Mouse (Mus musculus) cerebellum, adult 18-20 months (tissue): Measurements from ENCODE around the gene Tesk2.
"Not testable (repeated sequence)": the region's sequence is repeated elsewhere in the genome, so short reads cannot be mapped to it uniquely, and the experiment has no call there.

Source experiments
- DNase-seq, 2 experiments: peaks; one replicate each; pipeline ENCODE4 v3.0.0; 2021

Tesk2 gene

DNA sequence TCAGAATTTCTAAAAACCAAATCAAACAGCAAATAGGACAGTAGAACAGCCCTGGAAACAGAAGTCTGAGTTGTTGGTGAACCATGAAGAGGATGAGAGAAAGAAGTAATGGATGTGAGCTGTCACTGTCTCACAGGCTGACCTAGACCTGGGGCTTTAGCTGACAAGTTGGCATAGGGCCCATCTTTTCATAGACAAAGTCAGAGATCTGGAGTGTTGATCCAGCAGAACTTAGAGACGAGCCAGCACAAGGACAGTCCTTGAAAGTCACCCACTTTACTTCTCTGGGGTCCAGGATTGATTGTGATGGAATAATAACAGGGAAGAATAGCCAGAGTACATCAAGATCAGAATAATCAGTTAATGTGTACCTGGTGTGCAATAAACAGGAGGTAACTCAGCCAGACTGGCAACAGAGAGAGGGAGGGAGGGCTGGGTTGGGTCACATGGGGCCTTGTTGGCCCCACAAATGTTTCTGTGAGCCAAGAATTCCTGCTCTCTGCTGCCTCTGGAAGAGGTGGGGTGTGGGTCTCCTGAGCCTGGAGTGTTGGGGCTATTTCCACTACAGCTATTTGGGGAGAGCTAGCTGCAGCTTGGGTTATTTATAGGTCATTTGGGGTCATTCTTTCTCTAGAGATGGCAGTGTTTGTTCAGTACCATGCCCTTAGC lies 75.8 kb downstream of the Tesk2 start:
- DNase-seq, result no peak

DNA sequence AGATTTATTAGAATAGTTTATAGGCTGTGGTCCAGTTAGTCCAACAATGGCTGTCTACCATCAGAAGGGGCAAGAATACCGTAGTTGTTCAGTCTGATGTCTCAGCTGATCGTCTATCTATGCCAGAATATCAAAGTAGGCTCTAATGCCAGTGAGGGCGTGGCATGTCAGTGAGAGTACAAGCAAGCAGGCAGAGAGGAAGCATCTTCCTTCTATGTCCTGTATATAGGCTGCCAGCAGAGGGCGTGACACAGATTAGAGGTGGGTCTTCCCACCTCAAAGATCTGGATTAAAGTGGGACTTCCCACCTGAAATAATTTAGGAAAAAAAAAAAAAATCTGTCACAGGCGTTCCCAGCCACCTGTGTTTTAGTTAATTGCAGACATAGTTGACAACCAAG lies 79.2 kb downstream of the Tesk2 start:
- peak in 1 of 2 experiments; percentile 32 for DNase-seq

DNA sequence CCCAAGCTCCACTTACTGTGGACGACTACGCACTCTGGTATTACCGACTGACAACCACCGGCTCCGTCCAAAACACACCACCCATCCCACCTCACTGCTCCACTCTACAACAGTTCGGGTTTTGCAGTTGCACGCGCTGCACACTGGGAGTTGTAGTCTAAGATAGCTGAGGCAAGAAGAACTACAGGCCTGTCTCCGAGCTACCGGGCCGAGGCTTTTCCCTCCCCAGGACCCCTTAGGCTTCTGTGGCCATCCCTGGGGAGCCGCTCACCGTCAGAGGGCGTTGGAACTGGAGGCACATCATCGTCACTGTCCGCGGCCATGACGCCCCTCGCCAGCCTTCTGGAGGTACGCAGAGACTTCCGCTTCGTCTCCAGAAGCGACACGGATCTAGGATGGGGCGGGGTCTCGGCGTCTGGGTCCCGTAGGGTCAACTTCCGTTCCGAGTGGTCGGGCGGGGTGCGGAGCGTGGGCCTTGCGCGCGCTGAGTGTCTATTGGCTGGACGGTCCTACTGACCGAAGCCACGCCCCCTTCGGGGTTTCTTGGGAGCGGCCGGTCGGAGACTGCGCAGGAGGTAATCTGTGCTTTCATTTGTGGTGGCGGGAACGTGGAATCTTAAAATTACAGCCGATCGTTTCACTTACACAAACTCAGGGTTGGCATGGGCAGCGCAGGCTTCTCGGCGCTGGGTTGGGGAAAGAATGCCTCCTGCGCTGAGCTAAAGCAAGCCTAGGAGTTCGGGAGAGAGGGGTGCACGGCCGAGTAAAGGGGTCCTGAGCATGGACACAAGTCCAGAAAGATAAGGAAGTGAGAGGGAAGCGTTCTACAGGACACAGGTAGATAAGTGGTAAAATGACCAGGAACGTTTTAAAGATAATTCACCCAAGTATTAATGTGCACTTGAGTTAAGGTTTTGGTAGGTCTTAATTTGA lies 86.7 kb downstream of the Tesk2 start, which contains the start of the genes Toe1 and Mutyh:
Toe1 (minus strand) TSS at position 444 of the 933 bp plus-strand sequence.
Mutyh (plus strand) TSS at position 527 of the 933 bp plus-strand sequence.
- peak; percentile 93 to 96 for DNase-seq

DNA sequence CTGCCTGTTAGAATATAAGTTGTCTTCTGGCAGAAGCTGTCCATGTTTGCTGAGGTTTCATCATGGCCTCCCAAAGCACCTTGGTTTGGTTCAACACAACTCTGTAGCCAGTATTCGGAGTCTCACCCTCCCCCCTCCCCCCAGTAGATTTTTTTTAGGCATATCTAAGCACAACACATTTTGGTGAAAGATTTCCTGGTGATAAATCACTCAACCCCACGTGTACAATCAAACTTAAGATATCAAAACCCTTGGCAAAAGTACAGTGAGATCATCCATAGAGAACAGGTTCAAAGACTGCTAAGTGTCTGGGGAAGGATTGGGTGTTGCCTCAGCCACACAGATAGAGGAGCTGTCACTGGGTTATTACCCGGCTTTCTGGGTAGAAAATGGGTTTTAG lies 90.3 kb downstream of the Tesk2 start:
- DNase-seq, result no peak

DNA sequence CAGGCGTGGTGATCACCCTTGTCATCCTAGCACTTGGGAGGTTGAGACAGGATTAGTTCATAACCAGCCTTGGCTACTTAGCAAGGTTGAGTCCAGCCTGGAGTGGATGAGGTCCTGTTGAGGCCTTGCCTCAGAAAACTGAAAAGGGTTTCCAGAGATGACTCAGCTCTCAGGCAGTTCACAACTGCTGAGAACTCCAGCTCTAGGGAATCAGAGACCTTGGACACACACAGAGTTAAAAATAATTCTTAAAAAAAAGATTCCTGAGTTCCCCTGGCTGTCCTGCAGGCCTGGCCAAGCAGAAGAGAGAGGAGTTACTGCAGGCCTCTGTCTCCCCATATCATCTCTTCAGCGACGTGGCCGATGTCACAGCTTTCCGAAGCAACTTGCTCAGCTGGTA lies 94.5 kb downstream of the Tesk2 start:
- no peak for DNase-seq

DNA sequence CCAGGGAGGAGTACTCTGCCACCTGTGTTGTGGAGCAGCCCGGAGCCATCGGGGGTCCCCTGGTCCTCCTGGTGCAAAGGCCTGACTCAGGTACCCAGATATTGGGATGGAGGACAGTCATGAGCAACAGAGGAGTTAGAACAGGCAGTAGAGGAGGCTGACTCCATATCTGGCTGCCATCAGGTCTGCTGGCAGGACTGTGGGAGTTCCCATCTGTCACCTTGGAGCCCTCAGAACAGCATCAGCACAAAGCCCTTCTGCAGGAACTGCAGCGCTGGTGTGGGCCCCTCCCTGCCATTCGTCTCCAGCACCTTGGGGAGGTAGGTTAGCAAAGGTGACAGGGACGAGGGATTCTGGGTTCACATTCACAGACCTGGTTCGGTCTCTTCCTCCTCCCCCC lies 96.7 kb downstream of the Tesk2 start:
- DNase-seq, result peak; percentile 71 to 79

DNA sequence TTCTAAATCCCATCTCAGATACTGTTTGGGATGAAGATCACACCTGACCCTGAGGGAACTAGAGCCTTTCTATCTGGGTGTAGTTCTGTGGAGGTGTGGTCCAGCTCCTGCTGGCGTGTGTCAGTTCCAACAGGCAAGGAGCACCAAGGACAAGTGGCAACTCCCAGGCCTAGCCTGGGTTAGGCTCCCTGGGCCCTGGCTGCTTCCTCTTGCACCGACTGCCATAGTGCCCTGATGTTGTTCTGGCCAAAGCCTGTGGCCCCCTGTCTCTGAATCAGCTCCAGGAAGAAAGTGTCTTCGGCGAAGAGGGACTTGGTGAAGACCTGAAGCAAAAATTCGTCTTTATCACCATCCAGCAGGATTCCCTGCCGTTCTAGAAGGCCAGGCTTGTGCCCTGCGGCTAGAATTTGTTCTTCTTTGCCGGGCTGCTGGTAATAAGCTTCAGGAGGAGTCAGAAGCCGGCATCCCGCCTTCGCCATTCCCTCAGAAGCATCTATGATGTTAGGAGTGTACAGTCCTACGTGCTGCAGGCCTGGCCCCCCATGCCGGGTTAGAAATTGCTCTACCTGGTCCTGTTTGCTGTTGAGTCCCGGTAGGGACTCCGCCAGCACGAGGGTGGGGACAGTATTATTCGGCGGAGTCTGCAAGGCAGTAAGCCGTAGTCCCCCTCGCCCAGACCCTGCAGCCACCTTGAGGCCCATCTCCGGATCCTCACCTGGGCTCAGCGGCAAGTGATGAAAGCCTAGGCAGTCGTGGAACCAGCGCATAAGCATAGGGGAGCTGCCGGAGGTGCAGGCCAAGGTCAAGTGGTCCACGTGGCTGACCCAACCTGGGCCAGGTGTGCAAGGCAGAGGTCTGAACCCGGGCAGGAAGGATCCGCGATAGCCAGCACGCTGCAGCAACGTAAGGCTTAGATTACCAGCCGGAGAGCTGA lies 99.5 kb downstream of the Tesk2 start:
- DNase-seq, result no peak

DNA sequence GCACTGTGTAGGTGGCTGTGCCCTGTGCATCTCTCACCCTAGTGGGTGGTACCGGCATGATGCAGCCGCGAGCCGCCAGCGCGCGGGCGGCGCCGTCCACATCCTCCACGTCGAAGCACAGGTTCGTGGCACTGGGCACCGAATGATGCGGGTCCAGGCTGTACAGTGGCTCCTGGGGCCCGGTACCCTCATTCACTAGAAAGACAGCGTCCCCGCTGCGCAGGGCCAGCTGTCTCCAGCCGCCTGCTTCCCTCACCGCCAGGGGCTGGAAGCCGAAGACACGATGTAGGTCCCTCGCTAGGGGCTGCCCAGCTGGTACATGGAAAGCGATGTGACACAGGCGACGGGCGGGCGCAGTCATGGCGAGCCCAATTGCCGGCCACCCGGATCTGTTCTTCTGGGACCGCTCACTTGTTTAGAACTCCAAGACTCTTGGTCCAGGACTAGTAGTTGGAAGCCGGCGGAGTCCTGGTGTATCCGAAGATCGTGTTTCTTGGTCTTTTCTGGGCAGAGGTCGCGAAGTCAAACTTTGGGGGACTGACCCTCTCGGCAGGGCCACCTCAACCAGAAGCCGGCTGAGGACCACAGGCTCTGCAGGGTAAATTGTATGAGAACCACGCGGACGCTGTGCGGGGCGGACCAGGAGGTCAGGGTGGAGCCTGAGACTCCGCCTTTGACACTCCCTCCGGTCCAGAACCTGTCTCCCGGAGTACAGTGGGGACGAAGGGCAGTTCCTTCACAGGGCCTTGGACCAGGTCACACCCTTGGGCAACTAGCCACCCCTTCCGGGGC lies 100.3 kb downstream of the Tesk2 start:
- peak; percentile 74 to 75 for DNase-seq

DNA sequence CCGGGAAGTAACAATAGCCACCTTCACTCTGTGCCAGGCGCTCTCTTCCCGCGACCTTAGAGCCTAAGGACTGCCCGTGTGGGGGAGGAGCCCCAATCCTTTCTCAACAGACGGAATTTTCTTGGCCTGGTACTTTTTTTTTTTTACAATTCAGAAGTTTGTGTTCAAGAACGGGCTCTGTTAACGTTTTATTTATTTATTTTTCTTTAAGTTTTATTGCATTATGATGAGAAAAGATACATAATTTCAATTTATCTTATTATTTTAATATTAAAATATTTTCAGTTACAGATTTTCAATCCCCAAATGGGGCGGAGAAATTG lies 100.9 kb downstream of the Tesk2 start, which contains the start of gene Hpdl:
Hpdl (minus strand) TSS at position 14 of the 323 bp plus-strand sequence.
- DNase-seq, result no peak

DNA sequence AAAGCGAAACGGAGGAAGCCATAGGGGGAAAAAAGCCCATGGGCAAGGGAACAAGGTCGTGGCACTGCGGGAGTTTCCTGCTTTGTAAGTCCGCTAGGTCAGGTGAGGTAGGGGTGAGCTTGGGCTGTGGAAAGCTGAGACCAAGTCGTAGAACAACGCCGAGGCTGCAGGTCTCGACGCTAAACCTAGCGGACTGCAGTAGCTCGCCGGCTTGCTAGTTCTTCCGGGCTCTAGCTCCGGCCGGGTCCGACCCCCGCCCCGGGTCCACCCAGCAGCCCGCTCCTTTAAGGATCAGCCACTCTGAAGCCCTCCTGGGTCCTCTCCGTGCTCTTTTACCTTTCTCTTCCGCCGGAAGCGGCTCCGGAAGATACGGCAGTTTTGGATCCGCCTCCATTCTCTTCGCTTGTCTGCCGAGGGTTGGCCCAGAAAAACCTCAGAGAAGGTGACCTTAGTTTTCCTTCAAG lies 103.8 kb downstream of the Tesk2 start:
- peak; percentile 82 to 85 for DNase-seq

DNA sequence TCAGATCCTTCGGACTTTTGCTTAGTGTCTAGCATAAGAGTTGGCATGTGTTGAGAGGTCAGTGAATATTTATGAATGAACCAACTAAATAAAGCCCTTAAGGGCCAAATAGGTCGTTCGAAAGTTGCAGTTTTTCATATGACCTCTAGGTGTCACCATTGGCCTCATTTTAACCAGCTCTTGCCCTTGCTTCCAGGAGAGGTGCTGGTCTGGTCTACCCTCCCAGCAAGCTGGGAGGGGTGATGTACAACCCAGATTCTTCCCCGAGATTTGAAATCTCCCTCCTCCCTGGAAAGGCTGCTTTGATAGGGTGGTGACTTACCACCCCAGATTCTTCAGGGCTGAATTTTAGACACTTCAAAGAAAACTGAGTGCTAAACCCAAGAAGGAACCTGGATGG lies 107.1 kb downstream of the Tesk2 start:
- DNase-seq, result peak; percentile 54 to 64

DNA sequence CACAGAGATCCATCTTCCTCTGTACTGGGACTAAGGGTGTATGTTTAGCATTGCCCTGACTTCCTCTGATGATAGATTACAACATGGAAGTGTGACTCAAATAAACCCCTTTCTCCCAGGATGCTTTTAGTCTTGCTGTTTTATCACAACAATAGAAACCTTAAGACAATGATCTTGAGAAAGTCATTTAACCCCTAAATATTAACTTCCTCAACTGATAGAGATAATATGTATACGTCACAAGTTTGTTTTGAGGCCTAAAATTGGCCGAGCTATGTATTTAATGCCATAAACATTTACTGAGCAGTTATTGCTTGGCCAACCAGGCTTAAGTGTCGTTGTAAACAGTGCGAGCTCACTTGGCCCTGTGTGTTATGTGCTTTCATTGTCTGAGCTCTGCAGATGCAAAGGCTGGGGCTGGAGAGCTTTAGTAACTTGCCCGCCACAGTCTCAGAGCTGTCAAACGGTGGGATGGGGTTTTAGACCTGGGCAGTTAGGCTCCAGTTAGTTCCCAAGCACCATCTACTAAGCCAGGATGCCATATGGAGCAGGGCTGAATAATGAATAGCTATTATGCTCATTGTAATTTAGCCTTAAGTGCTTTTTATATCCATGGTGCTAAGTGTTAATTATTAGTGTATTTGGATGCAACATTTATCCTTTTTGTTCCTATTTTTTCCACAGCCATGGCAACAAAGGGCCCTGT lies 108.8 kb downstream of the Tesk2 start:
- no peak for DNase-seq

DNA sequence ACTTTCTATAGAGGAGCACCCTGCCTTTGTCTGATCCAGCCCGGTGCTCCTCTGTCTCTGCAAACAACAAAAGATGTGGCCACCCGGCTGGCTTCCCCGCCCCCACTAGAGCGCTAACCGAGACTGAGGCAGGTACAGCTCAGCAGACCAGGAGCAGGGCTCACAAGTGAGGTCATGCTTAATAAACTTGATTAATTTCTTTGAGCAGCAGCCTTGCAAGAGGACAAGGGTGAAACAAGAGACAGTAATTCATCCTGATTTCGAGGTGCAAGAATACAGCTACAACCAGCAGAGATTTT lies 109.3 kb downstream of the Tesk2 start:
- no peak for DNase-seq

DNA sequence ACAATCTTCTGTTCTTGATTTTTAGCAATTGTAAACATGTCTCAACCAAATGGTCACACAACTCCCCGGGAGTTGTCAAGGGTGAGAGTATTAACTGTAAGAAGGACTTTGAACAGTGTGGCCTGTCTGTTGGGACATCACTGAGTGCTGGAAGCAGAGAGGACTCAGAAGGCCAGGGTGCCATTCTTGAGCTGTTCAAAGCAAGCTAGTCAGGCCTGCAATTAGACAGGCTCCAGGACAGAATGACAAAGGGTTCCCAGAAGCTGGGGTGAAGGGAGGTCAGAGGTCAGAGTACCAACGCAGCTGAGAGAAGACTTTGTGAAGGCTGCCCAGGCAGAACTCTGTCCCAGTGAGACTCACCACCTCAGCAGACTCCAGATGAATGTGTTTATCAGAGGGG lies 118.3 kb downstream of the Tesk2 start:
- no peak for DNase-seq

DNA sequence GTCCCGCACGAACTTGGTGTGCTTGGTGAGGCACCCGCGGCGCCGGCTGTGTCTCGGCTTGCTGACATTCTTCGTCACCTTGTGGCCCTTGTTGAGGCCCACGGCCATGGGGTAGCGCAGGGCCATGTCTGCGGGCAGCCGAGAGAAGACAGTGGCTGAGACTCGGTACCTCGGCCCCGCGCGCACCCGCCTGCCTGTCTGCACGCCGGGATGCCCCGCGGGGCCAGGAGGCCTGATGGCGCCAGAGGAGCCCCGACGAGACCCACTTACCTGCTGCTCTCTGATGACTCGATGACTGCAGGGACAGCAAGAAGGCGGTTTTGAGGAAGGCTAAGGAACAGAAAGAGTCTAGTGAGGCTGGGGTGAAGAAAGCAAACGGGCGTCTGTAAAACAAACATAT lies 119.3 kb downstream of the Tesk2 start:
- DNase-seq, result not testable (repeated sequence)

DNA sequence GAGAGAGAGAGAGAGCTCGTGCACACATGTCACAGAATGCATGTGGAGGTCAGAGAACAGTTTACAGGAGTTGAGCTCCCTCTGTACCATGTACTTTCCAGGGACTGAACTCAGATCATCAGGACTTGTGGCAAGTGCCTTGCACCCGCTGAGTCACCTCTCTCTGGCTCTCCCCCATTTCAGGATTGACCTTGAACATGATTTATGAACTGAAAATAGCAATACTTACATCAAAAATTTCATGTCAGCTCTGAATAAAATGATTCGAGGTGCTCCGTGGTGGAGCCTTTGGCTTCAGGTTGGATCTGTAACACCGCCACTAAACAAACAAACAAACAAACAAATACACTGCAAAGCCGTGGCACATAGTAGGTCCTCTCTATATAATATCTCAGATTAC lies 120.1 kb downstream of the Tesk2 start:
- no peak for DNase-seq

DNA sequence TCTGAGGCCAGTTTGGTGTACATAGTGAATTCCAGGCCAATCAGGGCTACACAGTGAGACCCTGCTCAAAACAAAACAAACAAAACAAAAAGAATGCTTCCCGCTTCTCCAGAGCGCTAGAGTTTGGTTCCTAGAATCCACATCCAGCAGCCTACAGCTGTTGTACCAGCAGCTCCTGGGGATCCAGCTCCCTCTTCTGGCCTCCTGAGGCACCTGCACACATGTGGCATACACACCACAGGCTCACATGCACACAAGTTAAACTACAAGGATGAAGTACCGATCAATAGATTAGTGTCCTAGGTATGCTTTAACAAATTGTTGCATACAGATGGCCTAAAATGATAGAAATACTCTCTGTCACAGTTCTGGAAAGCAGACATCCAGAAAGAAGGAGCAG lies 123.6 kb downstream of the Tesk2 start:
- DNase-seq, result no peak

DNA sequence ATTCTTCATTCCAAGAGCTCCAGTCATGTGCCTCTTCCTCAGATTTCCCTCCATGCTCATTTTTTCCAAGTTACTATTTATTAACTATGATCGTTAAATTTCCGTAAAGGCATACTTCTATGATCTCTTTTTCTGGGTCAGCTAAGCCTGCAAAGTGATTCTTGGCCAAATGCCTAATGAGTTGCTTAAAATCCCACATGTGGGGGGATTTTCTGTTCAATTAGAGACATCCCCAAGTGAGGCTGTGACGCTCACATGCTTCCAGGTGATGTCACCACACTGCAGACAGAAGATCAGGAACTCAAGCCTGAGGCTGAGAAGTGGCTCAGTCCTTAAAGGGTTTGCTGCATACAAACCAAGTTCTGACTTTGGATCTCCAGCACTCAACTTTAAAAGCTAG lies 129.2 kb downstream of the Tesk2 start:
- no peak for DNase-seq

DNA sequence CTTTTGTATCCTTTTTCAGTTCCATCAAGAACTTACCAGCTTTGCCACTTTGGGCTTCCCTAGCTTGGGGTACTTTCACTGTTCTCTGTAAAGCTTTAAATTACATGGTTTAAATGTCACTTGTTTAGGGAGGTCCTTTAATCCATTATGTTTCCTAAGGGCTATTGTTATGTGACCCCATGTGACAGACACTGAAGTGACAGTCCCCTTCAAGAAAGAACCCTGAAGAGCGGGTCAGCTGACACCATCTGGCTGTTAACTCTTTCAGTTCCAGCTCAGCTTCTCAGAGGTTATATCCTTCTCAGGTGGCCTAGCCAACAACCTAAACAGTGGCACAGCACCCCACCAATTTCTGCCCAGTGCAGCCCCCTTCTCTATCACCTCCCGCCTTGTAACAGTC lies 133.5 kb downstream of the Tesk2 start:
- DNase-seq, result no peak
